Mouse (Mus musculus): Measurements from ENCODE around the gene Apol9b. TPM values are rescaled to one million over a fixed set of nuclear protein-coding genes. Genes with fewer than 3 reads are reported as not detected.

The Apol9b gene
- not detected for polyA plus RNA-seq (2017; shearing (Covaris generic))

GRCm38 (mm10) chr15:77728739-77729138, at the start of gene Apol9b:
Gene Apol9b (plus strand): TSS chr15:77729039.

GRCm38 (mm10) chr15:77698656-77699055, 30.2 kb upstream of the Apol9b start, which contains the start of gene Apol7e:
Gene Apol7e (plus strand): TSS chr15:77698857.

GRCm38 (mm10) chr15:77756848-77757247, 28.0 kb downstream of the Apol9b start, which contains the start of gene Apol8:
Gene Apol8 (minus strand): TSS chr15:77757003.

Other genes with a start within 250 kb of the Apol9b start
- gene Apol11a, start 220.8 kb upstream of the Apol9b start, polyA plus RNA-seq (2017; shearing (Covaris generic)), result 0.22 TPM
- not detected for gene Apol7c, start 195.7 kb upstream of the Apol9b start, polyA plus RNA-seq (2017; shearing (Covaris generic))
- not detected for gene 1700025B11Rik, start 167.1 kb upstream of the Apol9b start, polyA plus RNA-seq (2017; shearing (Covaris generic))
- 2.8 TPM for gene Apol10b, start 132.9 kb upstream of the Apol9b start, polyA plus RNA-seq (2017; shearing (Covaris generic))
- not detected for gene Gm36245, start 129.8 kb upstream of the Apol9b start, polyA plus RNA-seq (2017; shearing (Covaris generic))
- 0.43 TPM for gene Apol11b, start 85.8 kb upstream of the Apol9b start, polyA plus RNA-seq (2017; shearing (Covaris generic))
- gene Apol7e, start 30.2 kb upstream of the Apol9b start, polyA plus RNA-seq (2017; shearing (Covaris generic)), result 130 TPM
- gene Apol8, start 28.0 kb downstream of the Apol9b start, polyA plus RNA-seq (2017; shearing (Covaris generic)), result not detected
- gene Myh9, start 113.1 kb downstream of the Apol9b start, polyA plus RNA-seq (2017; shearing (Covaris generic)), result 212 TPM
- gene Txn2, start 200.0 kb downstream of the Apol9b start, polyA plus RNA-seq (2017; shearing (Covaris generic)), result 139 TPM
- 4.5 TPM for gene Foxred2, start 227.7 kb downstream of the Apol9b start, polyA plus RNA-seq (2017; shearing (Covaris generic))
- 167 TPM for gene Eif3d, start 241.8 kb downstream of the Apol9b start, polyA plus RNA-seq (2017; shearing (Covaris generic))

Measured in effector memory CD4-positive, alpha-beta T cell, adult 7 months (primary cell).